Mouse (Mus musculus): ENCODE measurements around the gene Nid1. TPM values are rescaled to one million over a fixed set of nuclear protein-coding genes. Genes with fewer than 3 reads are reported as not detected.
A peak's percentile ranks its signal among the peaks of the same experiment; 100 is the strongest.

Gene Nid1
- total RNA-seq, 2 experiments from 2014 or later, result 26.0 to 27.1 TPM

- intact Hi-C loops (cut with DNase I), result no loop called here
- DNase-seq (ENCODE audit: extremely low spot score in 1 of 2, low spot score in 2 of 2), result peak; percentile 23 to 60
Measured at GRCm38 (mm10) chr13:13481033-13481432, 43.7 kb downstream of the Nid1 start.

- intact Hi-C loops (cut with DNase I), result no loop called here
- no peak for DNase-seq (ENCODE audit: extremely low spot score in 1 of 2, low spot score in 2 of 2)
Measured at GRCm38 (mm10) chr13:13481875-13482674, 44.7 kb downstream of the Nid1 start.

DNA sequence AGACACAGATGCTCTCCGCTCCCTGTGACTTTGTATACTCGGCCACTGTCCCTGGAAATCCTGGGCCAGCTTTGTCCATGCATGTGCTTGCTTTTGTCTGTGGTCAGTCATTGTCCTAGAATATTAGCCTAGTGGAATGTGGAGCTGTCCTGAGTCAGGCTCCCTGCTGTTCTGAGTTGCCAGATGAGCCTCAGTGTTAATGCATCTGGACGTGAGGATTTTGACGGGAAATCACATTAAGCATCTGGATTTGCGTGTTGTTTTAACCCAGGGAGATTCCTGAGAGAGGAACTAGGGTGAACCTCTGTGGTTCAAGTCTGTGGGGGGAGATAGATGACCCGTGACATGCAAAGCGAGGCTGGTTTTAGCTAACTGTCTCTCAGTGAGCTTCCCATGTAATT lies 47.0 kb downstream of the Nid1 start:
- intact Hi-C loops (cut with DNase I), result no loop called here
- no peak for DNase-seq (ENCODE audit: extremely low spot score in 1 of 2, low spot score in 2 of 2)

GRCm38 (mm10) chr13:13484883-13485282 lies 47.5 kb downstream of the Nid1 start:
- intact Hi-C loops (cut with DNase I), result no loop called here
- DNase-seq (ENCODE audit: extremely low spot score in 1 of 2, low spot score in 2 of 2), result no peak

- no peak for DNase-seq (ENCODE audit: extremely low spot score in 1 of 2, low spot score in 2 of 2)
- intact Hi-C loops (cut with DNase I), result no loop called here
Measured at GRCm38 (mm10) chr13:13485682-13486081, 48.3 kb downstream of the Nid1 start.

DNA sequence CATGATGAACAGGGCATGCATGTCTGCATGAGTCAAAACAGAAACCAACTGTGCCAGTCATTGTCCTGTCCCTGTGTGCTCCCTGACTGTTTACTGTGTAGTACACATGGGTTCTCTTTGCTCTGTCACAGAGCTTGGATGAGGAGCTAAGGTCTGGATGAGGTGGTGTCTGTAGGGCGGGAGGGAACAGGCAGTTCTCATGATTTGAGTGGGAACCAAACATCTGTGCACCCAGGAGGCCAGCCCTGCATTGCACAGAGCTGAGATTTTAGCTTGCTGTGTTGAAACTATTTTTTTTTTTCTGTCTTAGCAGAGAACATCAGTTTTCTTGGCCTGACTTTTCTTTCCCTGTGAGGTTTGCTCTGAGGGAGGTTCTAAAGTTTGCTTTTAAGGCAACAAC lies 50.5 kb downstream of the Nid1 start:
- DNase-seq (ENCODE audit: extremely low spot score in 1 of 2, low spot score in 2 of 2), result no peak
- intact Hi-C loops (cut with DNase I), result no loop called here

DNA sequence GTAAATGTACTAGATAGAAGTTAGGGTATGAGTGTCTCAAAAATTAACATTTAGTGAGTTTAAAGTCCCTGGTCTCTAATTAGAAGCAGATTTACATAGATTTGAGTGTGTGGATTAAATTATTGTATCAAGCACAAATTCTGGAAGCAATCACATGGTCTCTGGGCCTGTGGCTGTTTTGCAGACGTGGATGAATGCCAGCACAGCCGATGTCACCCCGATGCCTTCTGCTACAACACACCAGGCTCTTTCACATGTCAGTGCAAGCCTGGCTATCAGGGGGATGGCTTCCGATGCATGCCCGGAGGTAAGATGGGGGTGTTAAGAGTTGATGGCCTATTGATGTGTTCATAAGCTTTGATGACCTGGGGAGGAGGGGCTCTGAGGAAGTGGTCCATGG lies 52.5 kb downstream of the Nid1 start:
- intact Hi-C loops (cut with DNase I), result no loop called here

DNA sequence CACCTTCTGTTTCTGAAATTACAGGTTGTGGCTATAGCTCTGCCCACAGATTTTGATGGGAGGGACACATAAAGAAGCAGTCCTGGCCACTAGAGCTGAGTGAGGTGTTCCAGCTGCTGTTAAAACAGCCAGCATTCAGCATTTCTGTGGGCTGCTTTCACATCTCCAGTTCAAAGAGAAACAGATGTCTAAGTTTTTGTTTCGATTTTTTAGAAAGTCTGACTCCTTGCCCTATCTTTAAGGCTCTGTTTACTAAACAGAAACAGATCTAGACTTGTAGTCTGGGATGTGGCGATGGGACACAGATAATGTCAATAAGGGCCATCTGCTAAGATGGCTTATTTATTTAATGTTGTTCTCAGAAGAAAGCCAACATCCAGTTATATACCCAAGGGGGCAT lies 54.8 kb downstream of the Nid1 start:
- DNase-seq (ENCODE audit: extremely low spot score in 1 of 2, low spot score in 2 of 2), result no peak
- intact Hi-C loops (cut with DNase I), result no loop called here

More for the DNA sequence above, 52.5 kb downstream of the Nid1 start:
- no peak for DNase-seq (ENCODE audit: extremely low spot score in 1 of 2, low spot score in 2 of 2)

DNA sequence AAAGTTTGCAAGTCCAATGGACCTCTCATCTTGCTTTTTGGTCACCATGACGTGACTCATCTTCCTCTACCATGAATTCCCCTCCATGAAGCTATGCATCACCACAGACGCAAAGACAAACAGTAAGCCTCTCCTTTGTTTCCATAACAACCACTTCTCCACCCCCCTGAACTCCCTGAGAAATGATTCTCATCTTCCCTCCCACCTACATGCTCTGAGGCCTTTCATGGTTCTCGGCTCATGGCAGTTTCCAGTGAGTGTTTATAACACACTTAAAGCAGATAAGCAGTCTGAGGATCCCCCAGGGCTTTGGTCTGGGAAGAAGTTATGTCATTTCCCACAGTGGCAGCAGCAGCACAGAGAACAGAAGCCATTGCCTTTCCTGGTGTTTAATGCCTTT lies 56.2 kb downstream of the Nid1 start:
- intact Hi-C loops (cut with DNase I), result no loop called here
- no peak for DNase-seq (ENCODE audit: extremely low spot score in 1 of 2, low spot score in 2 of 2)

DNA sequence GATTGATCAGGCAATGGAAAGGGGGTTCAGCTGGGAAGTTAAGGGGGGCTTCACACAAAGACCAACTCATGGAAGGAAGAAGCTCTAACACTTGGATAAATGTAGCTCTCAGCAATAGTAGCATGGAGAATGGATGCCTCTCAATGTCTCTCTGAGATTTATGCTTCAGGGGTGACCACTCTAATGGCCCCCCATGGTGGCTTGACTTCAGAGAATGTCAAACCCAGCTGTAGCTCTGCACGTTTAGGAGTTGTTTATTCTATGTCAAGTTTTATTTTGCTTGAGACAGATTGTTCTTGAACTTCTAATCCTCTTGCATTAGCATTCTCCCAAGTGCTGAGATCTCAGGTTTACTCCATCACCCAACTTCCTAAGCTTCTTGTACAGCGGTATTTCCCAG lies 60.7 kb downstream of the Nid1 start:
- DNase-seq (ENCODE audit: extremely low spot score in 1 of 2, low spot score in 2 of 2), result no peak
- intact Hi-C loops (cut with DNase I), result no loop called here

GRCm38 (mm10) chr13:13502406-13502805 lies 65.1 kb downstream of the Nid1 start:
- intact Hi-C loops (cut with DNase I), result no loop called here

GRCm38 (mm10) chr13:13503695-13504386 lies 66.5 kb downstream of the Nid1 start:
- no peak for DNase-seq (ENCODE audit: extremely low spot score in 1 of 2, low spot score in 2 of 2)
- intact Hi-C loops (cut with DNase I), result no loop called here

More at GRCm38 (mm10) chr13:13502406-13502805, 65.1 kb downstream of the Nid1 start:
- DNase-seq (ENCODE audit: extremely low spot score in 1 of 2, low spot score in 2 of 2), result no peak

- no peak for DNase-seq (ENCODE audit: extremely low spot score in 1 of 2, low spot score in 2 of 2)
- intact Hi-C loops (cut with DNase I), result no loop called here
Measured at GRCm38 (mm10) chr13:13505063-13505462, 67.7 kb downstream of the Nid1 start.

GRCm38 (mm10) chr13:13506556-13506955 lies 69.2 kb downstream of the Nid1 start:
- no peak for DNase-seq (ENCODE audit: extremely low spot score in 1 of 2, low spot score in 2 of 2)
- intact Hi-C loops (cut with DNase I), result no loop called here

DNA sequence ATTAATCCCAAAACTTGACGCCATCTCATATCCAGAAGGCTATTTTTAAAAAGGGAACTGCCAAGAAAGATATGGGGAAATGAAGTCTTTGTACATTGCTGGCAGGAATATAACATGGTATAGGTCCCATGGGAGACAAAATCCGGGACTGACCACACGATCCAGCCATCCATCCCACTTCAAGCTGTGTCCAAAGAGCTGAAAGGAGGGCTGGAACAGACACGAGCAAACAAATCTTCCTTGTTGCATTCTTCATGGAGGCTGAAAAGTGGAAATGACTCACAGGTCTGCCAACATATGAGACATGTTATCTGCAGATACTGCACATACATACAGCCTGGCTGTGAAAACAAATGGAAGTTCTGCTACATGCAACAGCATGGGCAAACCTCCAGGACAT lies 77.5 kb downstream of the Nid1 start:
- no peak for DNase-seq (ENCODE audit: extremely low spot score in 1 of 2, low spot score in 2 of 2)
- intact Hi-C loops (cut with DNase I), result loop anchor here (5.0 kb wide), 1 partner anchor 352 kb away; no protein-coding TSS in a partner anchor

DNA sequence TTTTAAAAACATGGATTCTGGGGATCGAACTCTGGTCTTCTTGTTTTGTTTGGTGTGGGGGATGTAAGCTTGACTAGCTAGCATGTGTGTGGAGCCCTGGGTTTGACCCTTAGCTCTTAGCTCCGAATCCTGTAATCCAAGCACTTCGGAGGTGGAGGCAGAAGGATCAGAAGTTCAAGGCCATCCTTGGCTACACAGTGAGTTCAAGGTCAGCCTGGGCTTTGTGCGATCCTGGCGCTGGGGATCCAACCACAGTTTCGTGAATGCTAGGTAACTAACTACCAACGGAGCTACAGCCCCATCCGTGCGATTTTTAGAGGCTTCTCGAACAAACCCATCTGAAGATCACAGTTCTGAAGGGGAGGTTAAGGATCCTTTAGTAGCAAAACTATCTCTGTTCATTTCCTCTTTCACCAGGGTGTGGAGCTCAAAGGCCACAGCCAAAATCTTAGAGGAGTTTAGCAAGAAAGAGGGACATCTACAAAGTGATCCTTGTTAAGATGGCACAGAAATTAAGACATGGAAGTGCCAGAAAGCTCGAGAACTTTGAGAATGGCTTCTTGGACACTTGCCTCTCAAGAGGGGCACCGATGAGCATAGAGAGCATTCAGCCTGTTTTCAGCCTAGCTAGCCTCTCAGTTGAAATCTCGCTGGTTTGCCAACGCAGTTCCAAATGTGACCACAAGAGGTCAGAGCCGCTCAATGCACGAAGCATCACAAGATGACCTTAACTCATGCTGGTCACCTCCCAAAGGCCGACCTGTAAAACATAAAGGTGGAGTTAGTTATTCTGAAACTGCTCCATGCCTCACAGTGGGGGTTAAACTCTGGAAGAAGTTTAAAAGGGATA lies 79.2 kb downstream of the Nid1 start:
- peak; percentile 68 to 85 for DNase-seq (ENCODE audit: extremely low spot score in 1 of 2, low spot score in 2 of 2)
- intact Hi-C loops (cut with DNase I), result loop anchor here (2.0 to 5.0 kb wide), 2 partner anchors 96 to 351 kb away; no protein-coding TSS in a partner anchor

DNA sequence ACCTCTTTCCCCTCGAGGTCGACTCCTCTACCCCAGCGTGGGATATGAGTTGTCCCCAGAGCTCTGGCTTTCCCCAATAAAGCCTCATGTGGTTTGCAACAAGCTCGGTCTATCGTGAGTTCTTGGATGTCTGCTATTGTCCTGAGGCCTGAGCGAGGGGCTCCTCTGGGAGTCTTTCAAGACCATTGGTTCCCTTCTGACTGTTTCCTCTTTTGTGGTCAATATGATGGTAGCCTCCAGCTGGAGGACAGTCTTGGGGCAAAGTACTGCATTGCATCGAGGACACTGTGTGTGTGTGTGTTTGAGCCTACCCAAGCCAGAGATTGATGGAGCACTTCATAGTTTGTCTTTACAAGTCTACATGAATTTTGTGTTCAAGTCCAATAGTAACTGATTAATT lies 80.8 kb downstream of the Nid1 start:
- no peak for DNase-seq (ENCODE audit: extremely low spot score in 1 of 2, low spot score in 2 of 2)

GRCm38 (mm10) chr13:13520436-13520835 lies 83.1 kb downstream of the Nid1 start:
- DNase-seq (ENCODE audit: extremely low spot score in 1 of 2, low spot score in 2 of 2), result no peak
- intact Hi-C loops (cut with DNase I), result no loop called here

More for the DNA sequence above, 80.8 kb downstream of the Nid1 start:
- intact Hi-C loops (cut with DNase I), result loop anchor here (5.0 kb wide), 1 partner anchor 349 kb away; no protein-coding TSS in a partner anchor

Measured in left cerebral cortex, postnatal 10 days (tissue).